Mouse (Mus musculus): ENCODE results near the gene Ildr2. TPM values are rescaled to one million over a fixed set of nuclear protein-coding genes. Genes with fewer than 3 reads are reported as not detected.

Gene Ildr2
- total and polyA plus RNA-seq, 2 experiments from 2014 or later = 5.9 to 25.8 TPM

- TF ChIP-seq CTCF (IDR thresholded peaks at IDR 0.05; ENCODE audit: low read depth) = no peak
- ATAC-seq = no peak
- Histone ChIP-seq H3K36me3 (ENCODE audit: insufficient read depth, low read length) (no peaks in the 10 kb centered on the region), H3K9me3 (ENCODE audit: low read length) (no peaks in the 10 kb centered on the region), H3K27ac (no peak overlapping the region), H3K4me1 (ENCODE audit: insufficient read depth, low read length) (no peaks in the 10 kb centered on the region), H3K9ac (replicated peaks; ENCODE audit: low read length) (0 out of 2 replicates have a peak overlapping the region, but pooled peaks have one; percentile 21), H3K4me2 (ENCODE audit: low read depth, low read length) (no peak overlapping the region), H3K4me3 (ENCODE audit: low read length) (no peak overlapping the region), H3K27me3 (ENCODE audit: insufficient read depth, low read length) (no peaks in the 10 kb centered on the region)
- WGBS = 69% methylated on average over 5 of the region's 5 CpGs
- no peak for DNase-seq (ENCODE audit: low spot score)
Observed at GRCm38 (mm10) chr1:166360896-166361295, 107.0 kb downstream of the Ildr2 start.

- ATAC-seq (no peak), DNase-seq (ENCODE audit: low spot score) (no peak)
- H3K9me3 ChIP-seq (ENCODE audit: low read length) = no peaks in the 10 kb centered on the region
- H3K4me3 ChIP-seq (ENCODE audit: low read length) = no peak overlapping the region
- H3K27ac ChIP-seq = no peak overlapping the region
- no peaks in the 10 kb centered on the region for H3K27me3 ChIP-seq (ENCODE audit: insufficient read depth, low read length)
- peak; percentile 42 for TF ChIP-seq CTCF (IDR thresholded peaks at IDR 0.05; ENCODE audit: low read depth)
- no peaks in the 10 kb centered on the region for H3K36me3 ChIP-seq (ENCODE audit: insufficient read depth, low read length)
- H3K4me2 ChIP-seq (ENCODE audit: low read depth, low read length) = no peak overlapping the region
- 72% methylated on average over 3 of the region's 3 CpGs for whole genome bisulfite sequencing
- no peak overlapping the region for H3K9ac ChIP-seq (replicated peaks; ENCODE audit: low read length)
- H3K4me1 ChIP-seq (ENCODE audit: insufficient read depth, low read length) = no peaks in the 10 kb centered on the region
Observed at GRCm38 (mm10) chr1:166361842-166362241, 107.9 kb downstream of the Ildr2 start.

- H3K4me1 ChIP-seq (ENCODE audit: insufficient read depth, low read length) = no peaks in the 10 kb centered on the region
- no peak overlapping the region for H3K9ac ChIP-seq (replicated peaks; ENCODE audit: low read length)
- 76% methylated on average over 3 of the region's 3 CpGs for WGBS
- no peak overlapping the region for H3K4me3 ChIP-seq (ENCODE audit: low read length)
- ATAC-seq (no peak), DNase-seq (ENCODE audit: low spot score) (no peak)
- H3K36me3 ChIP-seq (ENCODE audit: insufficient read depth, low read length) = no peaks in the 10 kb centered on the region
- no peaks in the 10 kb centered on the region for H3K27me3 ChIP-seq (ENCODE audit: insufficient read depth, low read length)
- no peaks in the 10 kb centered on the region for H3K9me3 ChIP-seq (ENCODE audit: low read length)
- no peak overlapping the region for H3K4me2 ChIP-seq (ENCODE audit: low read depth, low read length)
- H3K27ac ChIP-seq = no peak overlapping the region
- TF ChIP-seq CTCF (IDR thresholded peaks at IDR 0.05; ENCODE audit: low read depth) = no peak
Observed at GRCm38 (mm10) chr1:166362659-166363058, 108.7 kb downstream of the Ildr2 start.

GRCm38 (mm10) chr1:166363122-166363521 is 109.2 kb downstream of the Ildr2 start:
- ATAC-seq (no peak), DNase-seq (ENCODE audit: low spot score) (no peak)
- Histone ChIP-seq H3K9me3 (ENCODE audit: low read length) (no peaks in the 10 kb centered on the region), H3K27ac (no peak overlapping the region), H3K27me3 (ENCODE audit: insufficient read depth, low read length) (no peaks in the 10 kb centered on the region), H3K4me1 (ENCODE audit: insufficient read depth, low read length) (no peaks in the 10 kb centered on the region), H3K4me2 (ENCODE audit: low read depth, low read length) (no peak overlapping the region), H3K36me3 (ENCODE audit: insufficient read depth, low read length) (no peaks in the 10 kb centered on the region), H3K9ac (replicated peaks; ENCODE audit: low read length) (no peak overlapping the region), H3K4me3 (ENCODE audit: low read length) (no peak overlapping the region)
- no peak for TF ChIP-seq CTCF (IDR thresholded peaks at IDR 0.05; ENCODE audit: low read depth)

Other genes with a start within 250 kb of the Ildr2 start
- 0.36 and 0.58 TPM in 2 replicates for gene Dusp27, start 126.2 kb upstream of the Ildr2 start, total RNA-seq (2014; rRNA removed)
- gene Dusp27, start 126.2 kb upstream of the Ildr2 start, polyA plus RNA-seq (2015; fragmentation: Nextera tagmentation; extraction: Ambion mirVana) = 0.64 and 1.0 TPM in 2 replicates
- not detected in 2 replicates for gene Gpa33, start 123.9 kb upstream of the Ildr2 start, total RNA-seq (2014; rRNA removed)
- gene Gpa33, start 123.9 kb upstream of the Ildr2 start, polyA plus RNA-seq (2015; fragmentation: Nextera tagmentation; extraction: Ambion mirVana) = 0.06 and 0.09 TPM in 2 replicates
- gene Mael, start 15.4 kb upstream of the Ildr2 start, total RNA-seq (2014; rRNA removed) = not detected in 2 replicates
- gene Mael, start 15.4 kb upstream of the Ildr2 start, polyA plus RNA-seq (2015; fragmentation: Nextera tagmentation; extraction: Ambion mirVana) = 0.21 and 0.26 TPM in 2 replicates
- 38.6 and 51.5 TPM in 2 replicates for gene Tada1, start 125.0 kb downstream of the Ildr2 start, total RNA-seq (2014; rRNA removed)
- 52.7 and 55.7 TPM in 2 replicates for gene Tada1, start 125.0 kb downstream of the Ildr2 start, polyA plus RNA-seq (2015; fragmentation: Nextera tagmentation; extraction: Ambion mirVana)
- gene Pogk, start 155.7 kb downstream of the Ildr2 start, total RNA-seq (2014; rRNA removed) = 71.0 and 83.0 TPM in 2 replicates
- gene Pogk, start 155.7 kb downstream of the Ildr2 start, polyA plus RNA-seq (2015; fragmentation: Nextera tagmentation; extraction: Ambion mirVana) = 18.9 and 19.3 TPM in 2 replicates
- 0.21 TPM in 1 of 2 replicates, not detected in the other for gene Gm4846, start 243.4 kb downstream of the Ildr2 start, total RNA-seq (2014; rRNA removed)
- not detected in 2 replicates for gene Gm4846, start 243.4 kb downstream of the Ildr2 start, polyA plus RNA-seq (2015; fragmentation: Nextera tagmentation; extraction: Ambion mirVana)

All from hindbrain, postnatal 0 days (tissue).